Mouse (Mus musculus): ENCODE measurements around the gene Acta2. TPM values are rescaled to one million over a fixed set of nuclear protein-coding genes. Genes with fewer than 3 reads are reported as not detected.

Gene Acta2
- polyA plus RNA-seq, 1 experiment: 2,495 TPM

DNA sequence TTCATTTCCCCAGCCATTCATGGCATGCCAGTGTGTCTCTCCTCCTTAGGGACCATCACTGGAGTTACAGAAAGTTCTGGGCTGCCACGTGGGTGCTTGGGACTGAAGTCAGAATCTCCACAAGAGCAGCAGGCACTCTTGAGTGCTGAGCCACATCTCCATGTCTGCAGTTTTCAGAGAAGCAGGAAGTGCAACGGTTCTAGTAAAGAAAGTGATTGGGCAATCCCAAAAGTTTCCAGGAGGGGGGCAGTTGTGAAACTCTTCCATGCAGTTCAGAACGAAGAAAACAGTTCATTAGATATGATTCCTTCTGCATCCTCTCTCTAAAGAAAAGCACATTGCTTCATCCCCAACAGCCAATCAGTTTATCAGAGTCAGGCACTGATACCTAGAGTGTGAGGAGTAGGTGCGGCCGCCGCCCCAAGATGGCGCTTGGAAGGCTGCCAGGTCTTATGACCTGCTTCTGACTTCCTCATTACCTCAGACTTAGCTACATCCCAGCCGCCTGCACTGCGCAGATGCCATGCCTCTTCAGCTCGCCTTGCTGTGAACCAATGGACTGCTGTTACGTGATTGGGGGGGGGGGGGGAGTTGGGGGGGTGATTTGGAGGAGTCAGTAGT lies 14.8 kb upstream of the Acta2 start:
- H3K4me2 ChIP-seq (ENCODE audit: low read depth): no peak overlapping the region
- TF ChIP-seq TCF3 (IDR thresholded peaks at IDR 0.05; ENCODE audit: insufficient read length, low read depth) (no peak), TCF12 (IDR thresholded peaks at IDR 0.05; ENCODE audit: insufficient read depth, poor library complexity, severe bottlenecking) (no peak), MAX (IDR thresholded peaks at IDR 0.05; ENCODE audit: low read depth) (no peak), MYOD1 (IDR thresholded peaks at IDR 0.05; ENCODE audit: control insufficient read depth in 1 of 3, insufficient read length in 2 of 3, low read depth in 2 of 3) (no peak), POLR2AphosphoS2 (IDR thresholded peaks at IDR 0.05; ENCODE audit: insufficient read length, low read depth) (no peak), CEBPB (IDR thresholded peaks at IDR 0.05; ENCODE audit: insufficient read depth, poor library complexity, severe bottlenecking) (0 out of 2 replicates have a peak, but pooled peaks have one; percentile 38), POLR2A (IDR thresholded peaks at IDR 0.05; ENCODE audit: insufficient read length, low read depth) (no peak), MYOG (IDR thresholded peaks at IDR 0.05; ENCODE audit: control insufficient read depth in 1 of 3, insufficient read depth in 1 of 3, insufficient read length in 2 of 3, low read depth in 2 of 3) (no peak)

DNA sequence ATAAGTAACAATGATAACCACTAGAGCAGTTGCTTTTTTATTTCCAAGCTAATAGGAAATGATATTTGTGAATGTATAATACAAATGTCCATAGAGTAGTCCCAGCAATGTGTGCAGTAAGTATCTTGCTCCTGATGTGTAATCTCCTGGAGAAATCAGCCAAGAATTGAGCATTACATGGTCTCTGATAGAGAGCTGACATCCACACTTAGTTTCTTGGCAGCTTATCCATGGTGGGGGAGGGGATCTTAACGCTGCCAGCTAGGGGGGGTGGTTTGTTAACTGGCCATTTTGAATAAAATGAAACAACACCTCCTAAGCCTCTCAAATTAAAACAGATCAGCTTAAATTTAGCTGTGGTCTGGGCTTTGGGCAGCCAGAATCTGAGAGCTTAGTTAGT lies 13.6 kb upstream of the Acta2 start:
- Histone ChIP-seq H3K36me3 (ENCODE audit: control insufficient read depth, insufficient read depth) (no peaks in the 10 kb centered on the region), H3K79me2 (ENCODE audit: control insufficient read depth, insufficient read depth) (no peaks in the 10 kb centered on the region), H3ac (ENCODE audit: control insufficient read depth, insufficient read length) (no peak overlapping the region), H3K4me2 (ENCODE audit: low read depth) (no peak overlapping the region), H3K27me3 (ENCODE audit: control insufficient read depth, insufficient read depth, insufficient read length) (no peaks in the 10 kb centered on the region), H3K4me3 (no peak overlapping the region)
- TF ChIP-seq REST (IDR thresholded peaks at IDR 0.05; ENCODE audit: insufficient read depth, insufficient read length) (no peak), E2F4 (IDR thresholded peaks at IDR 0.05; ENCODE audit: insufficient read depth) (no peak), TCF12 (IDR thresholded peaks at IDR 0.05; ENCODE audit: insufficient read depth, poor library complexity, severe bottlenecking) (no peak), POLR2A (IDR thresholded peaks at IDR 0.05; ENCODE audit: insufficient read length, low read depth) (no peak), SRF (IDR thresholded peaks at IDR 0.05; ENCODE audit: control insufficient read depth, insufficient read length, low read depth) (no peak), USF1 (IDR thresholded peaks at IDR 0.05; ENCODE audit: low read depth) (no peak), TCF3 (IDR thresholded peaks at IDR 0.05; ENCODE audit: insufficient read length, low read depth) (no peak)

More for the DNA sequence above, 14.8 kb upstream of the Acta2 start:
- Histone ChIP-seq H3ac (ENCODE audit: control insufficient read depth, insufficient read length) (no peak overlapping the region), H3K79me2 (ENCODE audit: control insufficient read depth, insufficient read depth) (no peaks in the 10 kb centered on the region), H3K4me3 (no peak overlapping the region), H3K27me3 (ENCODE audit: control insufficient read depth, insufficient read depth, insufficient read length) (no peaks in the 10 kb centered on the region), H3K36me3 (ENCODE audit: control insufficient read depth, insufficient read depth) (no peaks in the 10 kb centered on the region)

DNA sequence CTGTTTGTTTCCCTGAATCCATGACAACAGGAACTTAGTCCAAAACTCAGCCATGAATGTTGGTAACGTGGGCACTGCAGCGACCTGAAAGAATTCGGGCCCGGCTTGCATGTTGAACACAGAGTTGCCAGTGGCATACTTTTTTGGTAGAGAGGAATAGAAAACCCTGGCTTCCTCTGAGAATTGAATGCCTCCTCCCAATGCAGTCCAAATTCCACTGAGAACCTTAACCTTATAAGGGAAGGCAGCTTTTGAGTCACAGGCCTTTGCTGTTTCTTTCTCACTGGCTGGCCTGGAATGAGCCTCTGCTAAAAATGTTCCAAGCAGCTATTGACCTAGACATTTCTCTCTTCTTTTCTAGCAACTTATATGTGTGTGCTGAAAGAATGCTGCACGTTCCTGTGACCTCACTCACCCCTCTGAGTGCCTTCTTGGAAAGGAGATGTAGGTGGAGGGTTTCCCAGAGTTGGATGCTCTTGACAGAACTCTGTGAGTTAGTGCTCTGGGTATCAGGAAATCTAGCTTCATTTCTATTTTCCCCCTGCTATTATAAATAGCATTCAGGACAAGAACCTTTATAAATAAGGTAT lies 10.3 kb upstream of the Acta2 start:
- no peak overlapping the region for H3K4me3 ChIP-seq
- TF ChIP-seq E2F4 (IDR thresholded peaks at IDR 0.05; ENCODE audit: insufficient read depth) (no peak), TCF12 (IDR thresholded peaks at IDR 0.05; ENCODE audit: insufficient read depth, poor library complexity, severe bottlenecking) (no peak), MAX (IDR thresholded peaks at IDR 0.05; ENCODE audit: low read depth) (no peak), REST (IDR thresholded peaks at IDR 0.05; ENCODE audit: insufficient read depth, insufficient read length) (no peak), CEBPB (IDR thresholded peaks at IDR 0.05; ENCODE audit: insufficient read depth, poor library complexity, severe bottlenecking) (no peak), POLR2AphosphoS2 (IDR thresholded peaks at IDR 0.05; ENCODE audit: insufficient read length, low read depth) (no peak), SRF (IDR thresholded peaks at IDR 0.05; ENCODE audit: control insufficient read depth, insufficient read length, low read depth) (peak; percentile 87), TCF3 (IDR thresholded peaks at IDR 0.05; ENCODE audit: insufficient read length, low read depth) (no peak)
- H3ac ChIP-seq (ENCODE audit: control insufficient read depth, insufficient read length): no peak overlapping the region
- H3K4me2 ChIP-seq (ENCODE audit: low read depth): peak overlapping the region; percentile 46
- H3K27me3 ChIP-seq (ENCODE audit: control insufficient read depth, insufficient read depth, insufficient read length): no peaks in the 10 kb centered on the region
- H3K36me3 ChIP-seq (ENCODE audit: control insufficient read depth, insufficient read depth): no peaks in the 10 kb centered on the region
- H3K79me2 ChIP-seq (ENCODE audit: control insufficient read depth, insufficient read depth): no peaks in the 10 kb centered on the region

DNA sequence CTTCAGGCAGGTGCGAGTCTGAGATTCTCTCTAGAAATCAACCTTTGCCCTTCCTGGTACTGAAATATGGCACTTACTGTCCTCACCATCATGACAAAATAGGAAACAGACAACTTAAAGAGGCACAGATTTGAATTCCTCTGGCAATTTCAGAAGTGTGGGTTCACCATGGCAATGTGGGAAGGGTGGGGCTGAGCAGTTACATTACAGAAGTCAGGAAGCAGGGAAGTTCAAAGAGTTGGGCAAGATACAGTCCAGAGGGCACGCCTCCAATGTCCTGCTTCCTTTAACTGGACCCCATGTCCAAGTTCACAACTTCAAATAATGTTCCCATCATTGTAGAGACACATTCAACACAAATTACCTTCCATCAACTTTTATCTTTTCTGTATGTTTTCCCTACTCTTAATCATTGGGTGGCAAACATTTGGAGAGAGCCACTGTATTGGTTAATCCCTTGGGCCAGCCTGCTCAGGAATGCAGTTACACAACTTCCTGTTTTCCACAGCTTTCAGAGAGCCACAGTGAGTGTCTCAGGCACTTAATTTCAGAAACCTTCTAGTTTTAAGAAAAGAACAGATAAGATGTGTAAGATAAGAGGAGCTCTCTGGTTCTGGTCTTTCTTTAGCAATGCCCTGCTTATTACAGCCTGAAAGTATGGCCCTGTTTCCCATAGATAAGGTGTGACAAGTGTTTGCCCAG lies 7.0 kb upstream of the Acta2 start:
- Histone ChIP-seq H3K4me3 (no peak overlapping the region), H3ac (ENCODE audit: control insufficient read depth, insufficient read length) (no peak overlapping the region), H3K4me2 (ENCODE audit: low read depth) (no peak overlapping the region), H3K36me3 (ENCODE audit: control insufficient read depth, insufficient read depth) (no peaks in the 10 kb centered on the region), H3K27me3 (ENCODE audit: control insufficient read depth, insufficient read depth, insufficient read length) (no peaks in the 10 kb centered on the region), H3K79me2 (ENCODE audit: control insufficient read depth, insufficient read depth) (no peaks in the 10 kb centered on the region)
- TF ChIP-seq CEBPB (IDR thresholded peaks at IDR 0.05; ENCODE audit: insufficient read depth, poor library complexity, severe bottlenecking): peak; percentile 69
- no peak for TF ChIP-seq REST (IDR thresholded peaks at IDR 0.05; ENCODE audit: insufficient read depth, insufficient read length)

DNA sequence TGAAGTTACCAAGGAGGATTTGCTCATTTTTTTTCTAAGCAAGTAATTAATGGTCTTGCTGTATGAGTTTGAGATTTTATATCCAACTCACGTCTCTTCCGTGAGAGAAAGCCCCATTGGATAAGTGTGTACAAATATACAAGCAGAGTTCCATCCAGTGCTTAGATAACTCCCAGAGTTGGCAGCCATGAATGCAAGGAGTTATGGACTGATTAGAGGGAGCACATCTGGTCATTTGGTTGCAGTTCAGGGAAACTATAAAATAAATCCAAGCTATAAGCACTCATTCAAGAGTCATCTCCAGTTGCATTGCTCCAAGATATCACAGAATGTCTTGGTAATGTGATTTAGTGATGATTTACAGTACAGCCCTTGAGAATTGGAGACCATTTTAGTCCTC lies 1.5 kb upstream of the Acta2 start:
- peaks cover 29% of the 10 kb centered on the region for H3K79me2 ChIP-seq (ENCODE audit: control insufficient read depth, insufficient read depth)
- TF ChIP-seq CEBPB (IDR thresholded peaks at IDR 0.05; ENCODE audit: insufficient read depth, poor library complexity, severe bottlenecking) (no peak), USF1 (IDR thresholded peaks at IDR 0.05; ENCODE audit: low read depth) (no peak), SRF (IDR thresholded peaks at IDR 0.05; ENCODE audit: control insufficient read depth, insufficient read length, low read depth) (no peak), MAX (IDR thresholded peaks at IDR 0.05; ENCODE audit: low read depth) (no peak), TCF12 (IDR thresholded peaks at IDR 0.05; ENCODE audit: insufficient read depth, poor library complexity, severe bottlenecking) (no peak), TCF3 (IDR thresholded peaks at IDR 0.05; ENCODE audit: insufficient read length, low read depth) (no peak), POLR2A (IDR thresholded peaks at IDR 0.05; ENCODE audit: insufficient read length, low read depth) (no peak), MYOD1 (IDR thresholded peaks at IDR 0.05; ENCODE audit: control insufficient read depth in 1 of 3, insufficient read length in 2 of 3, low read depth in 2 of 3) (no peak), REST (IDR thresholded peaks at IDR 0.05; ENCODE audit: insufficient read depth, insufficient read length) (no peak), POLR2AphosphoS2 (IDR thresholded peaks at IDR 0.05; ENCODE audit: insufficient read length, low read depth) (no peak), E2F4 (IDR thresholded peaks at IDR 0.05; ENCODE audit: insufficient read depth) (no peak), MYOG (IDR thresholded peaks at IDR 0.05; ENCODE audit: control insufficient read depth in 1 of 3, insufficient read depth in 1 of 3, insufficient read length in 2 of 3, low read depth in 2 of 3) (no peak)
- no peak overlapping the region for H3ac ChIP-seq (ENCODE audit: control insufficient read depth, insufficient read length)
- H3K4me3 ChIP-seq: no peak overlapping the region
- no peak overlapping the region for H3K4me2 ChIP-seq (ENCODE audit: low read depth)
- no peaks in the 10 kb centered on the region for H3K27me3 ChIP-seq (ENCODE audit: control insufficient read depth, insufficient read depth, insufficient read length)
- H3K36me3 ChIP-seq (ENCODE audit: control insufficient read depth, insufficient read depth): peaks cover 3% of the 10 kb centered on the region

Measured in myocyte (in vitro differentiated cells).